Mouse (Mus musculus) lung, adult 2 months (tissue): ENCODE data around the gene Pole3.

Source experiments
- CTCF ChIP-seq: fragments of 200-500 bp; IDR thresholded peaks from 2 replicates; pipeline ENCODE4 v1.5.1; 2011; ENCODE audit warnings: mild to moderate bottlenecking, low read length, control low read depth; ENCODE audit not compliant: insufficient read depth
- POLR2A ChIP-seq: fragments of 200-500 bp; IDR thresholded peaks from 2 replicates; pipeline ENCODE4 v1.6.1; 2011; ENCODE audit warnings: low read depth, mild to moderate bottlenecking, control low read depth, low read length, borderline replicate concordance; ENCODE audit errors: extremely low read depth

GRCm38 (mm10) chr4:62516079-62516478 lies 8.8 kb downstream of the Pole3 start:
- TF ChIP-seq CTCF (0 out of 2 replicates have a peak, but pooled peaks have one; percentile 11), POLR2A (no peak)
